Mouse (Mus musculus) liver, embryonic 14.5 days (tissue): ENCODE data around the gene Sec14l1. TPM values are rescaled to one million over a fixed set of nuclear protein-coding genes. Genes with fewer than 3 reads are reported as not detected.

ENCODE experiments used
- ATAC-seq: fragments of 200-750 bp; cut with Nextera tagmentation; 2 replicates; pipeline ENCODE4 v1.8.0; 2017; ENCODE audit warnings: moderate number of reproducible peaks, mild to moderate bottlenecking, moderate library complexity; ENCODE audit not compliant: insufficient read depth
- DNase-seq, 3 experiments: peaks; one replicate each; pipeline ENCODE4 v3.0.0-alpha.2; 2012 to 2013; ENCODE audit warnings: low read depth in 3 of 3, low spot score in 3 of 3
- H3K27ac ChIP-seq: fragments of 300-500 bp; sonication (generic); 2 replicates; pipeline ENCODE4 v1.5.1; 2014; ENCODE audit warnings: moderate library complexity, mild to moderate bottlenecking, control low read depth, inconsistent platforms
- H3K27me3 ChIP-seq: fragments of 300-500 bp; sonication (generic); 2 replicates; pipeline ENCODE4 v1.6.1; 2014; ENCODE audit warnings: mild to moderate bottlenecking, low read length, moderate library complexity; ENCODE audit not compliant: control insufficient read depth, insufficient read depth
- H3K36me3 ChIP-seq: fragments of 300-500 bp; sonication (generic); replicated peaks from 2 replicates; pipeline ENCODE4 v1.6.1; 2014; ENCODE audit warnings: low read depth; ENCODE audit not compliant: control insufficient read depth, insufficient read depth
- H3K4me1 ChIP-seq, 2 experiments: fragments of 200-500 bp in 1 of 2; fragments of 300-500 bp in 1 of 2; sonication (generic) in 1 of 2; replicated peaks; 2 replicates each; pipeline ENCODE4 v1.6.1; 2012 to 2014; ENCODE audit warnings: antibody characterized with exemption in 1 of 2, inconsistent platforms in 1 of 2, low read length in 1 of 2; ENCODE audit not compliant: control insufficient read depth in 2 of 2, insufficient read depth in 2 of 2
- H3K4me2 ChIP-seq: fragments of 300-500 bp; sonication (generic); 2 replicates; pipeline ENCODE4 v1.6.1; 2014; ENCODE audit warnings: low read depth, mild to moderate bottlenecking, control low read depth, moderate library complexity
- H3K4me3 ChIP-seq, 2 experiments: fragments of 200-500 bp in 1 of 2; fragments of 300-500 bp in 1 of 2; sonication (generic) in 1 of 2; 2 replicates each; pipeline ENCODE4 v1.5.1; 2012 to 2014; ENCODE audit warnings: low read depth in 2 of 2, low read length in 2 of 2, mild to moderate bottlenecking in 2 of 2, control low read depth in 1 of 2, inconsistent platforms in 1 of 2, moderate library complexity in 1 of 2; ENCODE audit not compliant: insufficient read depth in 1 of 2
- H3K9ac ChIP-seq: fragments of 300-500 bp; sonication (generic); replicated peaks from 2 replicates; pipeline ENCODE4 v1.6.1; 2014; ENCODE audit warnings: mild to moderate bottlenecking, control low read depth, moderate library complexity
- H3K9me3 ChIP-seq: fragments of 300-500 bp; sonication (generic); 2 replicates; pipeline ENCODE4 v1.6.1; 2016; ENCODE audit warnings: low read length, mixed read lengths; ENCODE audit not compliant: control insufficient read depth
- CTCF ChIP-seq: IDR thresholded peaks from 2 replicates; pipeline ENCODE4 v1.5.1; 2016; ENCODE audit warnings: antibody characterized with exemption, low read depth, control low read depth
- EP300 ChIP-seq: IDR thresholded peaks from 2 replicates; pipeline ENCODE4 v1.6.1; 2016; ENCODE audit warnings: antibody characterized with exemption, low read depth
- WGBS: fragments of 180-500 bp; shearing (Covaris S2); extraction: QIAGEN DNeasy Blood & Tissue Kit; methylation state at CpG from one replicate; pipeline ENCODE4 v1.1.7; 2014; ENCODE audit not compliant: insufficient replicate concordance; 5-methylcytosine and 5-hydroxymethylcytosine counted together
- polyA plus RNA-seq, 2 experiments: library from polyadenylated mRNA; depleted of rRNA in 1 of 2; stranded (reverse) in 1 of 2; unstranded in 1 of 2; fragments of >200 nt; fragmentation: Nextera tagmentation in 1 of 2; extraction: Ambion mirVana in 1 of 2; gene quantifications; 2 replicates each; pipeline versions ENCODE4 v1.2.1 to v1.2.3; 2012 to 2014

The Sec14l1 gene
- polyA plus RNA-seq, 2 experiments, result 10.5 to 13.0 TPM

DNA sequence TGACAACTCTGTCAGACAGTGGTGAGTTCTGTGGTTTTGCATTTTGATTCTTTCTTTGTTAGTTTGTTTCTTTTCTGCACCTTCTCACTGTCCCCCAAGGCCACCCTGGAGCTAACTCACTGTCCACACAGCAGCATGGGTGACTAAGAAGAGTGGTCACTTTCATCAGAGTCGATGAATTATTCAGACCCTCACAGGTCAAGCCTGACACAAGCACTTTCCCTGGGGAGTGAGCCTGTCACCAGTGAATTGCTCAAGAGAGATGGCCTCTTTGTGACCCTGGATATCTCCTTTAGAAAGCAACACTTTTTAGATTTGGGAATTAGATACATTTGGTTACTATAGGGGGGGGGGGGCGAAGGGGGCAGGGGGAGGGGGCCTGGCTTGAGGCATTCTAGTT lies 15.6 kb upstream of the Sec14l1 start:
- Histone ChIP-seq H3K36me3 (no peaks in the 10 kb centered on the region), H3K9ac (no peak overlapping the region), H3K4me2 (no peak overlapping the region), H3K27ac (no peak overlapping the region), H3K9me3 (no peaks in the 10 kb centered on the region), H3K27me3 (no peaks in the 10 kb centered on the region), H3K4me3 (no peak overlapping the region), H3K4me1 (peaks cover 0 to 6% of the 10 kb centered on the region in 2 experiments; a peak in 1 of 4 replicates)
- 32% methylated on average over 2 of the region's 2 CpGs for whole genome bisulfite sequencing
- no peak for TF ChIP-seq EP300
- TF ChIP-seq CTCF, result no peak
- DNase-seq, result no peak
- ATAC-seq, result no peak

DNA sequence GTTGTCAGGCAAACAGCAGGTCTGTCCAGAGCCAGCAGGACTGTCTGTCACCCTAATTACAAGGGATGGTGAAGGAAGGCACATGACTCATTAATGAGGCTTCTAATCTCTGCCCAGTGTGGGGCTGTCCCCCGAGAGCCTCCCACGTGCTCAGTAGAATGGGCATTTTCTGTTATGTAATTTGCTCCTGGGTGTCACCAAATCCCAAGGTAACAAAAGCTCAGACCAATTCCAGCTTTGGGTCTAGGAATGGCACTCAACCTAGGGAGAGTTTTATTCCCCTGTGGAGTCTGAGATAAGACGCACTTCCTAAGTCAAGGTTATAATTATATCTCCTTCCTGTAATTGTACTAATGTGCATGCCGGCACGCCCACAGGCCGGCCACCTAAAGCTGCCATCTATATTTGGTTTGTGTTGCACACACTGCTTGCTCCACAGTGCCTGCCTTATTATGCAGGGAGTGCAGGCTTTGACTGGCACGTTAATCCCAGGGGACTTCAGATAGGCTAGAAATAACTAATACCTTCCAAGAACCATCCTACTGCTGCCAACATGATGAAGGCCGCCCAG lies 13.5 kb upstream of the Sec14l1 start:
- Histone ChIP-seq H3K4me3 (no peak overlapping the region), H3K27ac (no peak overlapping the region), H3K9ac (no peak overlapping the region), H3K27me3 (no peaks in the 10 kb centered on the region), H3K4me2 (no peak overlapping the region), H3K9me3 (no peaks in the 10 kb centered on the region), H3K4me1 (peaks cover 0 to 8% of the 10 kb centered on the region in 2 experiments; a peak in 1 of 4 replicates), H3K36me3 (no peaks in the 10 kb centered on the region)
- no peak for ATAC-seq
- no peak for DNase-seq
- 28% methylated on average over 8 of the region's 8 CpGs for WGBS
- TF ChIP-seq CTCF, result no peak
- TF ChIP-seq EP300, result no peak

DNA sequence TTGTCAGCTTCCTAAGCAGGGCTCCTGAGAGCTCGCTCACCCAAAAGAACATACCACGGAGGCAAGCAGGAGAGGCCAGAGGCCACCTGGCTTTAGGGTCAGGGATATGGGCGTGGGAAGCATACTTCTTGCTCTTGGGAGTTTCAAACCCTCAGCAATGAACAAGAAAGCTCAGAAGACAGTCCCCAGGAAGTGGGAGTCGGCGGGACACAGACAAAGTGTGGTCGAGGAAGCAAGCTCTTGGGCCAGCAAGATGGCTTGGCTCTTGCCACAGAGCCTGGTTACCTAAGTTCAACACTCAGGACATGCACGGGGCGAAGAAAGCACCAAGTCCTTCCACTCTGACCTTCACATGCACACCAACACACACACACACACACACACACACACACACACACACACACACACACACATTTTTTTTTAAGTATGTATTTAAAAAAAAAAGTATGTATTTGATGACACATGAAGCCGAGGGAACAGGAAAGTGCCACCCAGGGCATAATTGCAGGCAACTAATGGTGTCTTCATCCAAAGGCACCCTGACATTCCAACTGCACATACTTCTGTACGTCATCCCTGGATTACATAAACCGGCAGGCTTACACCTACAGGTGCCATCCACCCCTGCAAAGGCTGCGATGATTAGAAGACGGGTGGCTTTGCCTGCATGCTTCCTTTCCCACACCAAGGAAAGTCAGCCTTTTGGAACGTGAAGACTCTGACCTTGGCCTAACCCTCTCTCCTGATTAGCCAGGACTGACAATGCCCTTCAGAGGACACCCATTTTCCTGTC lies 12.8 kb upstream of the Sec14l1 start:
- Histone ChIP-seq H3K9ac (no peak overlapping the region), H3K27me3 (no peaks in the 10 kb centered on the region), H3K4me1 (peaks cover 0 to 8% of the 10 kb centered on the region in 2 experiments; a peak in 1 of 4 replicates), H3K36me3 (no peaks in the 10 kb centered on the region), H3K4me2 (no peak overlapping the region), H3K4me3 (no peak overlapping the region), H3K9me3 (no peaks in the 10 kb centered on the region), H3K27ac (no peak overlapping the region)
- DNase-seq, result no peak
- WGBS, result 63% methylated on average over 14 of the region's 14 CpGs
- no peak for ATAC-seq
- TF ChIP-seq EP300 (no peak), CTCF (no peak)

DNA sequence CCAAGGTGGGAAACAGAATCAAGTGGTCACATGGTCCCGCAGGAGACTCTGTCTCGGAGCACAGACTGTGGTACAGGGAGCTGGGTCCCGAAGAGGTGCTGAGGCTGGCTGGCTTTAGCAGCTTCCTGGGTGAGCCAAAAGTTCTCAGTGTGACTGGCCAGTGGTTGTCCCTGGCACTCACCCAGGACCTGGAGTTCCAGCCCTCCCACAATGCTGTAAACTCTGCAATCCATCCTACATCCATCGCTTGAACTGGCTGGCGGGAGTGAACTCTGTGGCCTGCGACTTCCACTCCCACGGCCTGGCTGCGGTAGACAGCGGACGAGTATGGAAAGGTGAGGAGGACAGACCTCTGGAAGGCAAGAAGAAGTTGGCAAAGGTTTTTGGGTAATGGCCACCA lies 11.4 kb upstream of the Sec14l1 start:
- WGBS, result 75% methylated on average over 10 of the region's 10 CpGs
- DNase-seq, result no peak
- ATAC-seq, result no peak
- no peaks in the 10 kb centered on the region for H3K27me3 ChIP-seq
- no peak overlapping the region for H3K4me2 ChIP-seq
- TF ChIP-seq CTCF (no peak), EP300 (no peak)
- H3K9ac ChIP-seq, result no peak overlapping the region
- H3K4me3 ChIP-seq, result no peak overlapping the region
- peaks cover 0 to 12% of the 10 kb centered on the region in 2 experiments; a peak in 2 of 4 replicates for H3K4me1 ChIP-seq
- H3K27ac ChIP-seq, result no peak overlapping the region
- no peaks in the 10 kb centered on the region for H3K36me3 ChIP-seq
- H3K9me3 ChIP-seq, result no peaks in the 10 kb centered on the region

DNA sequence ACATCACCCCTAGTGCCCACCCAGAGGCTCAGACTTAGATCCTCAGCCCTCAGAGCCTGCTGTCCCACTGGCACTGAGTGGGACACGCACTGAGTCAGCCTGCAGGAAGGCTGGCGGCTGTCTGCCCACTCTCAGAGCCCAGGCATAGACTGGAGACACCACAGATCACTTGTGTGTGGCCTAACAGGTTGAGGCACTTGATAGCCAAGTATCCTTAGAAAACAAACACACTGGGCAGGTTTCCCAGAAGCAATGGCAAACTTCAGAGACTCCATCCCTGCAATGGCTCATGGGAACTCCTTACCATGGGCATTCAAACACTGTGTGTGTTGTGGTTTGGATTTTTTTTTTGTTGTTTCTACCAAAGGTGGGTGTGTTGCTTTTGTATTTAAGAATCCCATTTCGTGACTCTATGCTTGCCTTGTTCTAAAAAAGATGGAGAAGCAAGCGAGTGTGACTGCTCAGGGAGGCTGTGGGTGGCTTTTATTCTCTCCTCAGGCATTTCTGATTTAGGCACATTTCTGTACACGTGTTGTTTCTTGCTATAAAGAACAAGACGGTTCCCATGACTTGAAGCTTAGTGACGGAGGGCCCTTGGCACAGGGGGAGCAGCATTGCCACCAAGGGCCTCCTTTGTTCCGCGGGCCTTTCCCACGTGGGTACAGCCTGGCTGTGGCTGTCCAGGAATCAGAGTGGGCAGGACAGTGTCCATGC lies 10.8 kb upstream of the Sec14l1 start:
- Histone ChIP-seq H3K27ac (no peak overlapping the region), H3K4me3 (no peak overlapping the region), H3K36me3 (no peaks in the 10 kb centered on the region), H3K9ac (no peak overlapping the region), H3K4me1 (peaks cover 0 to 17% of the 10 kb centered on the region in 2 experiments; a peak in 2 of 4 replicates), H3K27me3 (no peaks in the 10 kb centered on the region), H3K9me3 (no peaks in the 10 kb centered on the region), H3K4me2 (no peak overlapping the region)
- no peak for DNase-seq
- WGBS, result 67% methylated on average over 10 of the region's 10 CpGs
- ATAC-seq, result no peak
- TF ChIP-seq EP300, result no peak
- TF ChIP-seq CTCF, result no peak
